In the genomic region with DNA sequence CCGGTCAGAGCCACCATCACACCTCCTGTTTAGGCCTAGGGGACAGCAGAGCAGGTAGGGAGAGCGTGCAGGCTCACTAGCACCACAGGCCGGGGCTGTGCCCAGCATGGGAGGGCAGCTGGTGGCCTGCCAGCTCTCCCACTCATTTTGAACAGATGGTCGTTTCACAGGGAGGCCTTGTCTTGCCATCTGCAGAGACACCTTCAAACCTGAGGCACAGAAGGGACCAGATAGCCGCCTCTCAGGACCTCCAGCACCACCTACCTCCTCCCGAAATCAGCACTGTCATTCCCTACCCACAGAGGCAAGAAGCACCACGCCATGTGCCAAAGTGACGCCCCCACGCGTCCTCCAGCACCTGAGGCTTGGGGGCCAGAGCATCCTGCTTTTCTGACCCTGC, we compare ENCODE assay signal across 14 mouse cellular contexts. TPM values are rescaled to one million over a fixed set of nuclear protein-coding genes. Genes with fewer than 3 reads are reported as not detected.
DNase-seq lines count a peak whose midpoint lies in the region; ATAC-seq and TF ChIP-seq lines count a peak whose summit lies in the region.
"Had no signal": no experiment of that assay in that cellular context is flagged by ENCODE, and none has a peak within 500 bp of the region (broad histone marks: within the 10 kb centered on the region; RNA-seq: fewer than 3 reads in every experiment).

No protein-coding gene starts in this region.

- WGBS in hindbrain, embryonic 12.5 days: 68% methylated on average over 10 of the region's 10 CpGs
- WGBS in hindbrain, embryonic 10.5 days: 80% methylated on average over 10 of the region's 10 CpGs
- 76% methylated on average over 10 of the region's 10 CpGs for WGBS in neural tube, embryonic 13.5 days
- WGBS in neural tube, embryonic 15.5 days: 68% methylated on average over 10 of the region's 10 CpGs
- WGBS in olfactory bulb, adult 2 months: 57% methylated on average over 10 of the region's 10 CpGs

- no peak for TF ChIP-seq POLR2A in olfactory bulb, adult 2 months (IDR thresholded peaks at IDR 0.05; ENCODE audit: insufficient read depth, low read depth, low read length)

- H3K27me3 ChIP-seq in hindbrain, embryonic 12.5 days: 0 out of 2 replicates have a peak, but pooled peaks cover 4% of the 10 kb centered on the region
- peaks cover 24% of the 10 kb centered on the region for H3K27me3 ChIP-seq in hindbrain, embryonic 10.5 days (ENCODE audit: insufficient read depth, poor library complexity, severe bottlenecking)
- H3K27me3 ChIP-seq in neural tube, embryonic 13.5 days: no peaks in the 10 kb centered on the region
- H3K27me3 ChIP-seq in neural tube, embryonic 15.5 days (replicated peaks): no peaks in the 10 kb centered on the region

- H3K9me3 ChIP-seq in hindbrain, embryonic 12.5 days (replicated peaks): no peaks in the 10 kb centered on the region
- no peaks in the 10 kb centered on the region for H3K9me3 ChIP-seq in hindbrain, embryonic 10.5 days
- H3K9me3 ChIP-seq in neural tube, embryonic 13.5 days: no peaks in the 10 kb centered on the region
- no peaks in the 10 kb centered on the region for H3K9me3 ChIP-seq in neural tube, embryonic 15.5 days (replicated peaks)
- H3K9me3 ChIP-seq: liver, embryonic 12.5 days had no signal

- ATAC-seq in hindbrain, embryonic 12.5 days (ENCODE audit: low FRiP score): no peak
- ATAC-seq in neural tube, embryonic 13.5 days (ENCODE audit: low read depth): no peak
- no peak for ATAC-seq in neural tube, embryonic 15.5 days (ENCODE audit: low FRiP score)
- ATAC-seq: activated CD4-positive, CD25-positive, alpha-beta regulatory T cell, adult 4 months; intestine, postnatal 0 days; liver, embryonic 12.5 days had no signal

- peak overlapping the region; percentile 35; the same call in 1 of the 2 replicates for H3K27ac ChIP-seq in hindbrain, embryonic 12.5 days
- no peak overlapping the region for H3K27ac ChIP-seq in hindbrain, embryonic 10.5 days
- no peak overlapping the region for H3K27ac ChIP-seq in neural tube, embryonic 13.5 days (replicated peaks)
- no peak overlapping the region for H3K27ac ChIP-seq in neural tube, embryonic 15.5 days (replicated peaks)
- peak overlapping the region; percentile 97 for H3K27ac ChIP-seq in olfactory bulb, adult 2 months (ENCODE audit: insufficient read depth, low read depth, low read length)
- H3K27ac ChIP-seq: liver, embryonic 12.5 days had no signal

- no peak for TF ChIP-seq CTCF in olfactory bulb, adult 2 months (IDR thresholded peaks at IDR 0.05; ENCODE audit: insufficient read depth, low read depth, low read length)

- H3K4me2 ChIP-seq in hindbrain, embryonic 12.5 days (replicated peaks): no peak overlapping the region
- H3K4me2 ChIP-seq in neural tube, embryonic 13.5 days: no peak overlapping the region
- no peak overlapping the region for H3K4me2 ChIP-seq in neural tube, embryonic 15.5 days
- H3K4me2 ChIP-seq: liver, embryonic 12.5 days had no signal

- H3K4me1 ChIP-seq in hindbrain, embryonic 12.5 days: peaks cover 13% of the 10 kb centered on the region
- H3K4me1 ChIP-seq in hindbrain, embryonic 10.5 days (replicated peaks): peaks cover 16% of the 10 kb centered on the region
- H3K4me1 ChIP-seq in neural tube, embryonic 13.5 days (replicated peaks): peaks cover 18% of the 10 kb centered on the region
- H3K4me1 ChIP-seq in neural tube, embryonic 15.5 days: peaks cover 21% of the 10 kb centered on the region
- H3K4me1 ChIP-seq in olfactory bulb, adult 2 months (ENCODE audit: control insufficient read depth, insufficient read depth, low read length): peaks cover 73% of the 10 kb centered on the region
- H3K4me1 ChIP-seq: liver, embryonic 12.5 days had no signal

- peaks cover 11% of the 10 kb centered on the region; the same call in 1 of the 2 replicates for H3K36me3 ChIP-seq in hindbrain, embryonic 12.5 days
- no peaks in the 10 kb centered on the region for H3K36me3 ChIP-seq in hindbrain, embryonic 10.5 days
- H3K36me3 ChIP-seq in neural tube, embryonic 13.5 days: peaks cover 26% of the 10 kb centered on the region
- H3K36me3 ChIP-seq in neural tube, embryonic 15.5 days: peaks cover 19% of the 10 kb centered on the region
- H3K36me3 ChIP-seq: liver, embryonic 12.5 days had no signal

- H3K4me3 ChIP-seq in hindbrain, embryonic 12.5 days: no peak overlapping the region
- no peak overlapping the region for H3K4me3 ChIP-seq in hindbrain, embryonic 10.5 days
- H3K4me3 ChIP-seq in neural tube, embryonic 13.5 days: no peak overlapping the region
- H3K4me3 ChIP-seq in neural tube, embryonic 15.5 days (replicated peaks): no peak overlapping the region
- H3K4me3 ChIP-seq in olfactory bulb, adult 2 months (ENCODE audit: insufficient read depth, low read depth, low read length): no peak overlapping the region
- H3K4me3 ChIP-seq: liver, embryonic 12.5 days had no signal

- no peak overlapping the region for H3K9ac ChIP-seq in hindbrain, embryonic 12.5 days
- H3K9ac ChIP-seq in neural tube, embryonic 13.5 days: 0 out of 2 replicates have a peak overlapping the region, but pooled peaks have one; percentile 22
- no peak overlapping the region for H3K9ac ChIP-seq in neural tube, embryonic 15.5 days (replicated peaks)
- H3K9ac ChIP-seq: liver, embryonic 12.5 days had no signal

- no peak for DNase-seq in hindbrain, embryonic 10.5 days (ENCODE audit: low spot score)
- peak; percentile 97 to 99 for DNase-seq in cerebellum, postnatal 25 days
- no peak for DNase-seq in lung, postnatal 25 days (ENCODE audit: low spot score)
- no peak for DNase-seq in spleen, postnatal 10 days (ENCODE audit: low spot score in 2 of 2)
- DNase-seq: heart, adult 18-20 months; heart, postnatal 10 days; lung, postnatal 4 days had no signal

RNA-seq across cellular contexts. Expression of gene Ciz1, which starts 8.1 kb away (rescaled TPM):
- polyA plus RNA-seq in hindbrain, embryonic 12.5 days (2016; fragmentation: Nextera tagmentation; extraction: Ambion mirVana): 59.1 and 66.3 TPM in 2 replicates
- polyA plus RNA-seq in hindbrain, embryonic 10.5 days (2016; fragmentation: Nextera tagmentation; extraction: Ambion mirVana): 56.3 and 69.4 TPM in 2 replicates
- 49.9 and 51.1 TPM in 2 replicates for polyA plus RNA-seq in neural tube, embryonic 13.5 days (2015; fragmentation: Nextera tagmentation; extraction: Ambion mirVana)
- polyA plus RNA-seq in neural tube, embryonic 15.5 days (2015; fragmentation: Nextera tagmentation; extraction: Ambion mirVana): 43.8 and 44.8 TPM in 2 replicates
- polyA plus RNA-seq in olfactory bulb, adult 2 months (2012; ENCODE audit: insufficient read depth, insufficient read length, low replicate concordance, missing spikeins): not detected in 2 replicates

RNA-seq across cellular contexts. Expression of gene Dnm1, which starts 9.1 kb away (rescaled TPM):
- polyA plus RNA-seq in hindbrain, embryonic 12.5 days (2016; fragmentation: Nextera tagmentation; extraction: Ambion mirVana): 44.4 and 47.5 TPM in 2 replicates
- 12.3 and 17.0 TPM in 2 replicates for polyA plus RNA-seq in hindbrain, embryonic 10.5 days (2016; fragmentation: Nextera tagmentation; extraction: Ambion mirVana)
- 44.3 and 47.0 TPM in 2 replicates for polyA plus RNA-seq in neural tube, embryonic 13.5 days (2015; fragmentation: Nextera tagmentation; extraction: Ambion mirVana)
- 72.4 and 86.9 TPM in 2 replicates for polyA plus RNA-seq in neural tube, embryonic 15.5 days (2015; fragmentation: Nextera tagmentation; extraction: Ambion mirVana)
- polyA plus RNA-seq in olfactory bulb, adult 2 months (2012; ENCODE audit: insufficient read depth, insufficient read length, low replicate concordance, missing spikeins): 153 TPM in 1 of 2 replicates, not detected in the other
- polyA plus RNA-seq: activated CD4-positive, CD25-positive, alpha-beta regulatory T cell, adult 4 months had no signal

RNA-seq across cellular contexts. Expression of gene 1110008P14Rik, which starts 37.7 kb away (rescaled TPM):
- polyA plus RNA-seq in hindbrain, embryonic 12.5 days (2016; fragmentation: Nextera tagmentation; extraction: Ambion mirVana): 62.6 and 72.8 TPM in 2 replicates
- 41.4 and 66.7 TPM in 2 replicates for polyA plus RNA-seq in hindbrain, embryonic 10.5 days (2016; fragmentation: Nextera tagmentation; extraction: Ambion mirVana)
- polyA plus RNA-seq in neural tube, embryonic 13.5 days (2015; fragmentation: Nextera tagmentation; extraction: Ambion mirVana): 101 and 135 TPM in 2 replicates
- 163 and 195 TPM in 2 replicates for polyA plus RNA-seq in neural tube, embryonic 15.5 days (2015; fragmentation: Nextera tagmentation; extraction: Ambion mirVana)
- not detected in 2 replicates for polyA plus RNA-seq in olfactory bulb, adult 2 months (2012; ENCODE audit: insufficient read depth, insufficient read length, low replicate concordance, missing spikeins)

RNA-seq across cellular contexts. Expression of gene Lcn2, which starts 44.0 kb away (rescaled TPM):
- 0.95 and 1.2 TPM in 2 replicates for polyA plus RNA-seq in hindbrain, embryonic 12.5 days (2016; fragmentation: Nextera tagmentation; extraction: Ambion mirVana)
- not detected in 2 replicates for polyA plus RNA-seq in hindbrain, embryonic 10.5 days (2016; fragmentation: Nextera tagmentation; extraction: Ambion mirVana)
- polyA plus RNA-seq in neural tube, embryonic 13.5 days (2015; fragmentation: Nextera tagmentation; extraction: Ambion mirVana): 0.56 and 1.4 TPM in 2 replicates
- polyA plus RNA-seq in neural tube, embryonic 15.5 days (2015; fragmentation: Nextera tagmentation; extraction: Ambion mirVana): 0.95 and 1.1 TPM in 2 replicates
- polyA plus RNA-seq in olfactory bulb, adult 2 months (2012; ENCODE audit: insufficient read depth, insufficient read length, low replicate concordance, missing spikeins): not detected in 2 replicates
- polyA plus RNA-seq: activated CD4-positive, CD25-positive, alpha-beta regulatory T cell, adult 4 months had no signal

RNA-seq across cellular contexts. Expression of gene Ptges2, which starts 51.6 kb away (rescaled TPM):
- polyA plus RNA-seq in hindbrain, embryonic 12.5 days (2016; fragmentation: Nextera tagmentation; extraction: Ambion mirVana): 34.5 and 35.1 TPM in 2 replicates
- polyA plus RNA-seq in hindbrain, embryonic 10.5 days (2016; fragmentation: Nextera tagmentation; extraction: Ambion mirVana): 26.3 and 32.3 TPM in 2 replicates
- 44.3 and 46.0 TPM in 2 replicates for polyA plus RNA-seq in neural tube, embryonic 13.5 days (2015; fragmentation: Nextera tagmentation; extraction: Ambion mirVana)
- polyA plus RNA-seq in neural tube, embryonic 15.5 days (2015; fragmentation: Nextera tagmentation; extraction: Ambion mirVana): 47.3 and 52.1 TPM in 2 replicates
- not detected in 2 replicates for polyA plus RNA-seq in olfactory bulb, adult 2 months (2012; ENCODE audit: insufficient read depth, insufficient read length, low replicate concordance, missing spikeins)

Comparison
In these comparisons a context has a peak if more than half of its experiments do, and no peak if none do; other contexts are left out.
1. H3K27ac ChIP-seq: peak in hindbrain, embryonic 12.5 days (single experiment) and olfactory bulb, adult 2 months (single experiment); none in hindbrain, embryonic 10.5 days (single experiment), neural tube, embryonic 13.5 days (single experiment) and neural tube, embryonic 15.5 days (single experiment).
2. DNase-seq: peak in cerebellum, postnatal 25 days (2 of 2); none in hindbrain, embryonic 10.5 days (single experiment), lung, postnatal 25 days (single experiment) and spleen, postnatal 10 days (0 of 2).